Mouse (Mus musculus): ENCODE measurements at regions not wholly inside any gene's neighbourhood (a gene's known extent, or its start where the extent isn't known, plus 50 kb on each side); places are given as distances from the start of the nearest gene placed in this dataset.

DNA sequence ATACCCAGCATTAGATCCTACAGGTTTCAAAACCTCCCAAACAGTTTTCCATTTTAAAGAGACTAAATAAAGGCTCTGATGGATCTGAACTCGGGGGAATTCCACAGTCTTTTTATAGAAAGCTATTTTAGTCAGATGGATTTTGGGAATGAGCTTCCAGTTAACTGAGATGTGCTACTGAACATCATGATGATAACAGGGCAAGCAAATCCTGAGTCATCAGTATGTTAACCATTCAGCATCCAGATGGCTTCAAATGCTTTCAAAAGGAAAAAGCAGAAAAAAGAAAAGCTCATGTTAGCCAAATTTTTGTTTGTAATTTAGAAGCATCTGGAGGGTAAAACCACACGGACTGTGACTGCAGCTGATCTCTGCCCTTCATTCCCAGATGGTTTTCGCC is 766.7 kb downstream of the Efnb2 start:
- Histone ChIP-seq H3K4me1 (replicated peaks; ENCODE audit: control insufficient read depth in 2 of 2, insufficient read depth in 2 of 2, low read length in 1 of 2) (no peaks in the 10 kb centered on the region), H3K9ac (replicated peaks) (no peak overlapping the region), H3K9me3 (ENCODE audit: control insufficient read depth, low read length) (no peaks in the 10 kb centered on the region), H3K36me3 (replicated peaks; ENCODE audit: control insufficient read depth, insufficient read depth, low read depth) (no peaks in the 10 kb centered on the region), H3K4me2 (ENCODE audit: low read depth) (no peak overlapping the region), H3K4me3 (ENCODE audit: insufficient read depth in 1 of 2, low read depth in 2 of 2, low read length in 2 of 2) (no peak overlapping the region), H3K27ac (no peak overlapping the region), H3K27me3 (ENCODE audit: control insufficient read depth, insufficient read depth, low read length) (no peaks in the 10 kb centered on the region)
- 45% methylated on average over 3 of the region's 3 CpGs for WGBS (ENCODE audit: insufficient replicate concordance)
- no peak for TF ChIP-seq EP300 (IDR thresholded peaks at IDR 0.05; ENCODE audit: low read depth)
- TF ChIP-seq CTCF (IDR thresholded peaks at IDR 0.05; ENCODE audit: low read depth), result no peak
- no peak for DNase-seq (ENCODE audit: low read depth in 3 of 3, low spot score in 3 of 3)
- ATAC-seq (ENCODE audit: insufficient read depth), result no peak

DNA sequence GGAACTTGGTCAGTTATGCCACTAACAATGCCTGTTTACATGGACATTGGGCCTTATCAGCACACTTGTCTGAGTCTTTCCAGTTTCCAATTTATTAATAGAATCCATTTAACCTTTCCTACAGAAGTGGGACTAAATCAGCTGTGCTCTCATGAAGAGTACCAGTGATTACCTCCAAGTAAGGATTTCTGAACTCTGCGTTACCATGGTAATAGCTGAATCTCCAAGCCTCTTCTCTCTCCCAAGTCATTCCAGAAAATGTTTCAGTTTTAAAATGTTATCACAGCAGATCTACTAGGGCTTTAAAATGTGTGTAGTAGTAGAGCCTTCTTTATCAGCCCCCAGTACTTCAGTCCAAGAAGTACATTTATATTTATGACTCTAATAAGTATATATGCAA is 807.9 kb downstream of the Efnb2 start:
- TF ChIP-seq EP300 (IDR thresholded peaks at IDR 0.05; ENCODE audit: low read depth) (no peak), CTCF (IDR thresholded peaks at IDR 0.05; ENCODE audit: low read depth) (no peak)
- WGBS (ENCODE audit: insufficient replicate concordance), result 64% methylated on average over 1 of the region's 1 CpGs
- no peaks in the 10 kb centered on the region for H3K9me3 ChIP-seq (ENCODE audit: control insufficient read depth, low read length)
- H3K4me3 ChIP-seq (ENCODE audit: insufficient read depth in 1 of 2, low read depth in 2 of 2, low read length in 2 of 2), result no peak overlapping the region
- H3K9ac ChIP-seq (replicated peaks), result no peak overlapping the region
- ATAC-seq (ENCODE audit: insufficient read depth), result no peak
- H3K27me3 ChIP-seq (ENCODE audit: control insufficient read depth, insufficient read depth, low read length), result no peaks in the 10 kb centered on the region
- H3K4me1 ChIP-seq (replicated peaks; ENCODE audit: control insufficient read depth in 2 of 2, insufficient read depth in 2 of 2, low read length in 1 of 2), result no peaks in the 10 kb centered on the region
- H3K27ac ChIP-seq, result no peak overlapping the region
- no peak for DNase-seq (ENCODE audit: low read depth in 3 of 3, low spot score in 3 of 3)
- H3K4me2 ChIP-seq (ENCODE audit: low read depth), result no peak overlapping the region
- no peaks in the 10 kb centered on the region for H3K36me3 ChIP-seq (replicated peaks; ENCODE audit: control insufficient read depth, insufficient read depth, low read depth)

DNA sequence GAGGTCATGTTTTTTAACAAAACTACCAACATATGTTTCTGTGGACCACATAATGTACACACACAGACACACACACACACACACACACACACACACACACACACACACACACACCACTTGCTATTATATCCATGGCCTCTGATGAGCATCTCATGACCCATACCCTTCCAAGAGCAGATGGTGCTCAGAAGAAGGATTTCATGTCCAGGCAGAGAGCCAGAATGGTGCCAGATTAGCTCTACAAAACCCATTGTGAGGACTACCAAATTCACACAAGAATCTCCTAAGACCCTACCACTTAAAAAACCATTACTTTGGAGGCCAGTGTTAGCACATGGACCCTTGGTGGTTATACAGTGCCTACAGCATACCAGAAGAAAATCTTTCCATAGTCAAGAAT is 810.5 kb downstream of the Efnb2 start:
- no peak overlapping the region for H3K4me2 ChIP-seq (ENCODE audit: low read depth)
- no peak for DNase-seq (ENCODE audit: low read depth in 3 of 3, low spot score in 3 of 3)
- no peaks in the 10 kb centered on the region for H3K27me3 ChIP-seq (ENCODE audit: control insufficient read depth, insufficient read depth, low read length)
- H3K27ac ChIP-seq, result no peak overlapping the region
- H3K4me3 ChIP-seq (ENCODE audit: insufficient read depth in 1 of 2, low read depth in 2 of 2, low read length in 2 of 2), result no peak overlapping the region
- no peaks in the 10 kb centered on the region for H3K4me1 ChIP-seq (replicated peaks; ENCODE audit: control insufficient read depth in 2 of 2, insufficient read depth in 2 of 2, low read length in 1 of 2)
- H3K9me3 ChIP-seq (ENCODE audit: control insufficient read depth, low read length), result no peaks in the 10 kb centered on the region
- H3K9ac ChIP-seq (replicated peaks), result no peak overlapping the region
- no peak for ATAC-seq (ENCODE audit: insufficient read depth)
- TF ChIP-seq CTCF (IDR thresholded peaks at IDR 0.05; ENCODE audit: low read depth) (no peak), EP300 (IDR thresholded peaks at IDR 0.05; ENCODE audit: low read depth) (no peak)
- H3K36me3 ChIP-seq (replicated peaks; ENCODE audit: control insufficient read depth, insufficient read depth, low read depth), result no peaks in the 10 kb centered on the region

DNA sequence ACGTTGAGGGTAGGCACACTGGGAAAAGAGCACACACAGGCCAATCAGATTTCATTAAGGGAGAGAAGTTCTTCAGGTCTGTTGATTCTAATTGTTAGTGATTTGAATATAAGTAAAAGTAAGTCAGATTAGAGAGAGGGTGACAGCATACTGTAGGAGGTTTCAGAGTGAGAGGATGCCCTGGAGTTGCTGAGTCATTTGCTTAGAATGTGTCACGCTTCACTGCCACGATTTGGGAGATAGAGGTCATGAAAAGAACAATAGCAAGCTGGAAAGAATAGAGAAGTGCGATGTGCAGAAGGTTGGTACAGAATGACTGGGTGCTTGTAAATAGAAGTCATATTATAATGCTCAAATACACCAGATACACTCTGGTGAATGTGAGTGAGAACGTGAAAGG is 829.1 kb downstream of the Efnb2 start:
- H3K4me1 ChIP-seq (replicated peaks; ENCODE audit: control insufficient read depth in 2 of 2, insufficient read depth in 2 of 2, low read length in 1 of 2), result no peaks in the 10 kb centered on the region
- no peak overlapping the region for H3K9ac ChIP-seq (replicated peaks)
- TF ChIP-seq CTCF (IDR thresholded peaks at IDR 0.05; ENCODE audit: low read depth) (no peak), EP300 (IDR thresholded peaks at IDR 0.05; ENCODE audit: low read depth) (no peak)
- H3K27me3 ChIP-seq (ENCODE audit: control insufficient read depth, insufficient read depth, low read length), result no peaks in the 10 kb centered on the region
- H3K27ac ChIP-seq, result no peak overlapping the region
- H3K4me3 ChIP-seq (ENCODE audit: insufficient read depth in 1 of 2, low read depth in 2 of 2, low read length in 2 of 2), result no peak overlapping the region
- H3K9me3 ChIP-seq (ENCODE audit: control insufficient read depth, low read length), result no peaks in the 10 kb centered on the region
- no peaks in the 10 kb centered on the region for H3K36me3 ChIP-seq (replicated peaks; ENCODE audit: control insufficient read depth, insufficient read depth, low read depth)
- DNase-seq (ENCODE audit: low read depth in 3 of 3, low spot score in 3 of 3), result no peak
- ATAC-seq (ENCODE audit: insufficient read depth), result no peak
- H3K4me2 ChIP-seq (ENCODE audit: low read depth), result no peak overlapping the region
- 45% methylated on average over 5 of the region's 5 CpGs for WGBS (ENCODE audit: insufficient replicate concordance)

DNA sequence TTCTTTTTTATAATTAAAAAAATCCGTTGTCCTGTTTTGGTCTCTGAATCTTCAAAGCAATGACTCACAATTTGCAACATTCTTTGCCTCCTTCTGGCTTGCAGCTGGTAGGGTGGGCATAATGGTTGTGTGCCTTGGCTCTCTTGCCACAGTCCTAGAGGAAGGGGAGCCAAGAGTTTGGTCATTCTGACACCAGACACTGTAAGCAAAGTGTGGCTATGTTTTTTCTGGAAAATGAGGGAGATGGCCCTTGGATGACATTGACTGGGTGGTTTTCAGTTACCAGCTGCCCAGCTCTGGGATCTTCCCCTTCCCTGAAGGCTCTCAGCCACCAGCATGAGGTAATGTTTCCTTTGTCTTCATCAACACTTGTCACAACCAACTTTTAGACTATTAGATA is 833.2 kb downstream of the Efnb2 start:
- H3K4me1 ChIP-seq (replicated peaks; ENCODE audit: control insufficient read depth in 2 of 2, insufficient read depth in 2 of 2, low read length in 1 of 2), result no peaks in the 10 kb centered on the region
- no peak for ATAC-seq (ENCODE audit: insufficient read depth)
- no peaks in the 10 kb centered on the region for H3K36me3 ChIP-seq (replicated peaks; ENCODE audit: control insufficient read depth, insufficient read depth, low read depth)
- no peak overlapping the region for H3K27ac ChIP-seq
- no peaks in the 10 kb centered on the region for H3K9me3 ChIP-seq (ENCODE audit: control insufficient read depth, low read length)
- WGBS (ENCODE audit: insufficient replicate concordance), result 42% methylated on average over 1 of the region's 1 CpGs
- no peak overlapping the region for H3K9ac ChIP-seq (replicated peaks)
- TF ChIP-seq EP300 (IDR thresholded peaks at IDR 0.05; ENCODE audit: low read depth), result no peak
- no peak for TF ChIP-seq CTCF (IDR thresholded peaks at IDR 0.05; ENCODE audit: low read depth)
- H3K27me3 ChIP-seq (ENCODE audit: control insufficient read depth, insufficient read depth, low read length), result no peaks in the 10 kb centered on the region
- DNase-seq (ENCODE audit: low read depth in 3 of 3, low spot score in 3 of 3), result no peak
- H3K4me2 ChIP-seq (ENCODE audit: low read depth), result no peak overlapping the region
- H3K4me3 ChIP-seq (ENCODE audit: insufficient read depth in 1 of 2, low read depth in 2 of 2, low read length in 2 of 2), result no peak overlapping the region

DNA sequence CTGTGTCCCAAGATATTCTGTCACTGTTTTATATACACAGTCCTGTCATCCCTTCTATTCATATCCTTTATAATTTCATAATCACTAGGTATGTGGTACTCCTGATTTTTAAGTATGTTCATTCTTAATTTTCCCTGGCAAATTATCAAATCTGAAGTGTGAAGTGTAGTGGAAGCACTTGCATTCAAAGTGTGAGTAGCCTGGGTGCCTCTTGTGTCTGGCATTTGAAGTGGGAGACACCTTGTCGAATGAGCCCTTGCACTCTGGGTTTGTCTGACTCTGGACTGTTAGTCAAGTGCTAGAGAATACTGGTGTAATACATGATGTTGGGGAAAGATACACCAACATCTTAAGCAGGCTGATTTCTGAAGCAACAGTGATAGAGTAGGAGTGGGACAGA is 852.6 kb downstream of the Efnb2 start:
- no peaks in the 10 kb centered on the region for H3K9me3 ChIP-seq (ENCODE audit: control insufficient read depth, low read length)
- ATAC-seq (ENCODE audit: insufficient read depth), result no peak
- no peak overlapping the region for H3K4me2 ChIP-seq (ENCODE audit: low read depth)
- no peak overlapping the region for H3K27ac ChIP-seq
- no peak overlapping the region for H3K4me3 ChIP-seq (ENCODE audit: insufficient read depth in 1 of 2, low read depth in 2 of 2, low read length in 2 of 2)
- no peak for DNase-seq (ENCODE audit: low read depth in 3 of 3, low spot score in 3 of 3)
- 64% methylated on average over 1 of the region's 1 CpGs for WGBS (ENCODE audit: insufficient replicate concordance)
- H3K36me3 ChIP-seq (replicated peaks; ENCODE audit: control insufficient read depth, insufficient read depth, low read depth), result no peaks in the 10 kb centered on the region
- H3K4me1 ChIP-seq (replicated peaks; ENCODE audit: control insufficient read depth in 2 of 2, insufficient read depth in 2 of 2, low read length in 1 of 2), result no peaks in the 10 kb centered on the region
- H3K9ac ChIP-seq (replicated peaks), result no peak overlapping the region
- no peak for TF ChIP-seq CTCF (IDR thresholded peaks at IDR 0.05; ENCODE audit: low read depth)
- TF ChIP-seq EP300 (IDR thresholded peaks at IDR 0.05; ENCODE audit: low read depth), result no peak
- H3K27me3 ChIP-seq (ENCODE audit: control insufficient read depth, insufficient read depth, low read length), result no peaks in the 10 kb centered on the region

Data from liver, embryonic 14.5 days (tissue).